Mouse (Mus musculus): ENCODE results near the gene Emc10.

The Emc10 gene

DNA sequence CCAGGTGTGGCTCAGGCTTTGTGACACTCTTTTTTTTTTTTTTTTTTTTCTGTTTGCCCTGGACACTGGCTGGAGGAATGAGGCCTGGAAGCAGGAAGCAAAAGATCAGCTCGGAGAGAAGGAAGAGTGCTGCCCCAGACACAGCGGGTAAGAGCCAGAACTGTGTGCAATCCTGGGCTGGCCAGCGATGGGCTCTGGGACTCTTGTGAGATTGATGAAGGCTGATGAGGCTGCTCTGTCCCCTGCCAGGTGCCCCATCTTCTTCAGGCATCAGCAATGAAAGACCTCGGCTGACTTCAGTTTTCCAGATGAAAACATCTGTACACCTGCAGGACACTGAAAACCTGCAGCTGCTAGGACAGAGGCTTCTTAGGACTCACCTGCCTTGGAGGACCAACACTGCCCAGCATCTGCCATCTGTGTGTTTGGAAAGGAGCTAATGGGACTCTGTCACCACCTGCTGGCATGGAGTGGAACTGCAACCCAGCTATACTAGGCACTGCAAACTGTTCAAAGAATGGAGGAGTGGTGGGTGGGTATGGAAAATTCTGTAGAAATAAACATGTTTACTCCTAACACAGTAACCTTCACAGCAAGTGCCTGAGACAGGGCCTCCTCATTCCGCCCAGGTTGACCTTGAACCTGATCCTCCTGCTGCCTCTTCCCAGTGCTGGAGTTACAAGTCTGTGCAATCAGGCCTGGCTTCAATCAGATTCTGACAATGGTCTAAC is 11.3 kb downstream of the Emc10 start:
- DNase-seq (ENCODE audit: low read depth) = peak; percentile 90

DNA sequence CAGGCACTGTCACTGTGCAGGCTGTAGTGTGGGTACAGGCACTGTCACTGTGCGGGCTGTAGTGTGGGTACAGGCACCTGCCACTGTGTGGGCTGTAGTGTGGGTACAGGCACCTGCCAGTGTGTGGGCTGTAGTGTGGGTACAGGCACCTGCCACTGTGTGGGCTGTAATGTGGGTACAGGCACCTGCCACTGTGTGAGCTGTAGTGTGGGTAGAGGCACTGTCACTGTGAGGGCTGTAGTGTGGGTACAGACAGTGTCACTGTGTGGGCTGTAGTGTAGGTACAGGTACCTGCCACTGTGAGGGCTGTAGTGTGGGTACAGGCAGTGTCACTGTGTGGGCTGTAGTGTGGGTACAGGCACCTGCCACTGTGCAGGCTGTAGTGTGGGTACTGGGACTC is 12.2 kb downstream of the Emc10 start:
- DNase-seq (ENCODE audit: low read depth) = no peak

DNA sequence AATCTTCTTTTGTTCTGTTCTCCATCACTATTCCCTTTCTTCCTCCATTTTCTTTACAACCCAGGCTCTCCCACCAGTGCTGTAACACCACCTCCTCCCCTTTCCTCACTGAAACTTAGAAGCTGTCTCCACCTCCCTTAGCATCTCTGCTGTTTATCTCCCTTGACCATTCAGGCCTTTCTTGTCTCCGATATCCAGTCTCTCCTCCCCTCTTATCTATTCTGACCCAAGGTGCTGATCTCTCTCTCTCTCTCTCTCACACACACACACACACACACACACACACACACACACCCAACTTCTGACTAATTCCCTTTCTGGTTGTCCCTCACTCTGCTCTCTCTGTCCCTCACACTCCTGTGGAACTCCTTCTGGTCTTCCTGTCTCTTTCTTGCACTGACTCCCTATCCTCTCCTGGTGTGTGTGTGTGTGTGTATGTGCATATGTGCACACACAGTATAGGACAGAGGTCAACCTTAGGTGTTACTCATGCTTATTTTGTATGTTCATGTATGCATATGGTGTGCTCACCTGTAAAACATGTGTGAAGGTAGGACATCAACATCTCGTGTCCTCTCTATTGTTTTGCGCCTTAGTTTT is 13.4 kb downstream of the Emc10 start:
- DNase-seq (ENCODE audit: low read depth) = no peak

DNA sequence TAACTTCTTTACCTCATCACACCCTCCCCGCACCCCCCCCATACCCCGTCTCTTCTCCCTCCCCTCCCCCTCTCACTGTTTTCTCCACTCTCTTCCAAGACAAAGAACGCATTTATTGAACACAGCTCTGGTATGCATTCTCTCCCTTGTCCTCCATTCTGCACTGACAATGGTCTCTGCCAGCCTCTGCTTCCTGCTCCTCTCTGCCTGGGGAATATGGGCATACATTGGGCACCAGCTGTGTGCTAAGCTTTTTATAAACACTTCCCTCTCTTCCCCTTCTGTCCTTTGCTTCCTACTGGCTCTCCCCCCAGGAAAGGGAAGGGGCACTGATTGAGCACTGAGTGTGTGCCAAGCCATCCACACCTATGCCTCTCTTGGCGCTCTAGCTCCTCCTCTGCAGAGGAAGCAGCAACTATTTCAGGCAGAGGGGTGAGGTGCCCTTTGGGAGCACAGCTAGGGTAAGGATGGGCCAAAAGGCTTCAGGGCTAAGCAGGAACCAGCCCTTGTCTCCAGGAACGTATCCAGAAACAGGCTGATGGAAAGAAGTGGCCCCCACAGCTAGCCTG is 21.2 kb downstream of the Emc10 start:
- DNase-seq (ENCODE audit: low read depth) = no peak

DNA sequence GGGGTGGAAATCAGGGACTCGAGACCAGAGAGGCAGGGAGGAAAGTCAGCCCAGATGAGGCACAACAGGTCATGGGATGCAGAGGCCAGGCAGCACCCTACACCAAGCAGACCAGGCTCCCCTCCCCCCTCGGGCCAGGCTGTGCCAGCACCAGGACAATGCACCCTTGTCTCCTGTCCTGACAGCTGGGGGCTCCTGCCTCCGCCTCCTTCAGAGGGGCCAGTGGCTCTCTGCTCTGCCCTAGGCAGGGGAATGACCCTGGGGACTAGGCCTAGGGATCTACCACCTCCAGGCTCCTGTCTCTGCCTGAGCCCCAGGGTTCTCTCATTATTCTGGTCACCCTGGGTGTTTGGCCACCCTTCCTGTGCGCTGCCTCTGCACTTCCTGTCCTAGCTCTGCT is 21.9 kb downstream of the Emc10 start:
- DNase-seq (ENCODE audit: low read depth) = no peak

DNA sequence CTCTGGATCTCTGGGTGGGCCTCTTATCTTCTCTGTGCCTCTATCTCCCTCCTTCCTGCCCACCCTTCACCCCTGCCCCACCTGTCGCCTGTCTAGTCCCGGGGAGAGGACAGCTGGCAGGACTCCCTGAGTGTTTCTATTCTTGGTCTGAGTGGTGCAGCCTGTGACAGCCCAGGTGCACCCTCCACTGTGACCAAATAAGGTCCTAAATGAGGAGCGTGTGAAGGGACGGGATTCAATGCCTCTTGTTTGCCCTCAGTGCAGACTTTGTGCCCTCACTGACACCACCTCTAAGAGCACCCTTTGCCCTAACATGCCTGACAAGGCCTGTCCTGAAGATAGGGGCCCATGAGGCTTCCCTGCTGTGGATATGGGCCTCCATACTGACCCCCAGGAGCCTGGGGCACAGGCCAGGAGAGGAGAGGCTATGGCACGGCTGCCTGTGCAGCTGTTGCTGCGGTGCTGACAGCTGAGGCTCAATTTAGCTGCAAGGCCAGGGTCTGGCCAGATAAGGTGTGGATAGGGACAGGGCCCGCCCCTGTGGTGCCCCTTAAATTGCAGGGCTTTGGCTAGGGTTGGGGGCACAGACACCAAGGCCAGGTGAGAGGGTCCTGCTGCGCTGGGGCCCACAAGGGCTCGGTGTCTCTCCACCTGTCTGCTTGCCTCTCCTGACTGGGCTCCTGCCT is 23.2 kb downstream of the Emc10 start:
- no peak for DNase-seq (ENCODE audit: low read depth)

DNA sequence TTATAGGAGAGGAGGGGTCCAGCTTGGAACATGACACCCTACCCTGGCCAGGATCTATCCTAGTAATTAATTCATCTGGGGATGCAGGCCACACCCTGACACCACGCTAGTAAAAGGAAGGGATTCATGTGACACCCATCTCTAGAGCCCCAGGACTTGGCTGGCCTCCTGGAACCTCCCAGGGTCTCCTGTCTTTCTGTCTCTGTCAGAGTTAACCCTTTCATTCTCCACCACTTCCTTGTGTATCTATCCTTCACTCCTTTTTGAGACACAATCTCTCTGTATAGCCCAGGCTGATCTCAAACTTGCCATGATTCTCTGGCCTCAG is 23.8 kb downstream of the Emc10 start:
- no peak for DNase-seq (ENCODE audit: low read depth)

DNA sequence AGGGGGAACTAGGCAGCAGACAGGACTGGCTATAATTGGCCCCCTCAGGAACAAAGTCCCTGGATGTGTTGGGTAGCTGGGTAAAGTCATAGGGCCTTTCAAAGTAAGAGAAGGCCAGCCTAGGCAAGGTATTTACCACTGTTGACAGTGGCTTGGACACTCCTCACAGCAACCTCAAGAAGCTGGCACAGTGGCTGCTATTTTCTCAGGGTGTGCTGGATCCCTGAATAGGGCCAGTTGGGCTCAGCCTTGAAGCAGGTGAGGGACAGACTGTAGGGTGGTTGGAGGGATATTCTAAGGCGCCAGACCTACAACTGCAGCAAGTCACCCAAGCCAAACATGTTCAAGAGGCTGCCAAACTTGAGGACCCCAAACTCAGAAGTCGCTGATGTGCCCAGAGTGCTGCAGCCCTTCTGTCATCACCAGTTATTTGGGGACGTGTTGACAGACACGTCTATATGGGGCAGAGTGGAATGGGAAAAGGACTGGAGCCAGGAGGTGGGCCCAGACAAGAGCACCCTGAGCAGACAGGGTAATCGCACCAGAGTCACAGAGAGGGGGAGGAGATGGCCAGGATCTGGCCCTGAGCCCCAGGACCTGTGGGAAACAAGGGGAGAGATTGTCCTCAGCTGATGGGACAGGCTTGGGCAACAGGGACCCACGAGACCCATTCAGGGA is 24.3 kb downstream of the Emc10 start:
- no peak for DNase-seq (ENCODE audit: low read depth)

DNA sequence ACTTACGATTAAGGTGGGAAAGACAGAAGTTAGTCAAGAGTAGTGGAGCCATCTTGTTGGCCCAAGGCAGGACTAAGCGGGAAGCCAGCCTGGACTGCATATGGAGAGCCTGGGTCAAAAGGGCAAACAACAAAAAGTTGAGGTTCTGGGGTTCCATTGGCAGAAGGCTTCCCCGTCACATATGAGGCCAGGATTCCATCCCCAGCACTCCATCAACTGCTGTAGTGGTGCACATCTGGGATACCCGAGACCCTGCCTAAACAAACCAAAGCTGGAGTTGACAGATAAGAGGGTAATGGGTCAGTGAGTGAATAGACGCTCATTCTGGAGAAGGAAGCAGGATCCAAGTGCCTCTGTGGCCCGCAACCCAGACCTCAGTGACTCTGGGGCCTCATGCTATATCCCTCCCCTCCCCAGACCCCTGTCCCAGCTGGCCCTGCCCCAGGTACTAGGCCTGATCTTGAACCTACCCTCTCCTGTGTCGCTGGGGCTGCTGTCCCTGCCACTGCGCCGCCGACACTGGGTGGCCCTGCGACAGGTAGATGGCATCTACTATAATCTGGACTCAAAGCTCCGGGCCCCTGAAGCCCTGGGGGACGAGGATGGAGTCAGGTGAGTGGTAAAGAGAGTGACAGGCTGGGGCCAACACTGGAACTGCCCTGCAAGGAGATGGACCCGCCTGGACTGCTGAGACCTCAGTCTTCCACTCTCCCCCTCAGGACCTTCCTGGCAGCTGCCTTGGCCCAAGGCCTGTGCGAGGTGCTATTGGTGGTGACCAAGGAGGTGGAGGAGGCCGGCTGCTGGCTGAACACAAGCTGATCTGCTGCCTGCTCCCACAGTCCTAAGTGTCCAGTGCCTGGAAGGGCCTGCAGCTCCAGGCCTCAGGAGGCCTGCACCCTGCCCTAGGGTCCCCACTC is 25.4 kb downstream of the Emc10 start:
- DNase-seq (ENCODE audit: low read depth) = no peak

DNA sequence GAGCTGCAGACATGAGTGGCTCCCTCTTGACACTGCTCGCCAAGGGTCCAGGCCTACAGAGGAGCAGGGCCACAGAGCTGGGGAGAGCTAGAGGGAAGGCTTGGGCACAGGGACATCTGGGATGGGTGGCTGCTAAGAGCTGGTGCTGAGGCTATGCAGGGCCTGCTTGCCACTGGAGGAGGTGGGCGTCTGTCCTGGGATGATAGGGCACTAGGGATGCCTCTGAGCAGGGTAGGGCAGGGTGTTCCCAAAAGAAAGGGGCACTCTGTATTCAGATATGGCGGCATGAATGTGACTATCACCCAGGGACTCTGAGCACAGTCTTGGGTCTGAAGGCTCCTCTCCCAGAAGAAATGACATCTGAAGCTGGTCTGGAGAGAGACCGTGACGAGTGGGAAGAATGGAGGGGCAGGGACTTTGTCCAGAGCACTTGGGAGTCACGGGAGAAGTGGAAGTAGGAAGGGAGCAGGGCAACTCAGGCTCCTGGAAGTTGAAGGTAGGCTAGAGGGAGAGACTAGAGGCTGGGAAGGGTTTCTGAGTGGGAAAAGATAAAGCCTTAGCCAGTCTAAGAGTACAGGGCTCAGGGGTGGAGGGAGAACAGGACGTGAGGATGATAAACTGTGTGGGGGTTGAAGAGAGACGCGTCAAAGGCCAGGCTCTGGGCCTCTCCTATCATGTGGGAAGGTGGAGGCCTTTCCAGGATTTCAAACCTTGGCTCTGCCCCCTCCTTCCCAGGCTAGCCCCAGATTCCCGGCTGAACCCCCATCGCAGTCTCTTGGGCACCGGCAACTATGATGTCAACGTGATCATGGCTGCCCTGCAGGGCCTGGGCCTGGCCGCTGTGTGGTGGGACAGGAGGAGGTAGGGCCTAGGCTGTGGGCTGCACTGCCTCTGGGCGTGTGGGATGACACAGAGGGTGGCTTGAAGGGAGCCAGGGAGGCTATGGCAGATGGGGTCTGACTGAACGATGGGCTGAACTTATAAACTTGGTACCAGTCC is 26.4 kb downstream of the Emc10 start:
- no peak for DNase-seq (ENCODE audit: low read depth)

DNA sequence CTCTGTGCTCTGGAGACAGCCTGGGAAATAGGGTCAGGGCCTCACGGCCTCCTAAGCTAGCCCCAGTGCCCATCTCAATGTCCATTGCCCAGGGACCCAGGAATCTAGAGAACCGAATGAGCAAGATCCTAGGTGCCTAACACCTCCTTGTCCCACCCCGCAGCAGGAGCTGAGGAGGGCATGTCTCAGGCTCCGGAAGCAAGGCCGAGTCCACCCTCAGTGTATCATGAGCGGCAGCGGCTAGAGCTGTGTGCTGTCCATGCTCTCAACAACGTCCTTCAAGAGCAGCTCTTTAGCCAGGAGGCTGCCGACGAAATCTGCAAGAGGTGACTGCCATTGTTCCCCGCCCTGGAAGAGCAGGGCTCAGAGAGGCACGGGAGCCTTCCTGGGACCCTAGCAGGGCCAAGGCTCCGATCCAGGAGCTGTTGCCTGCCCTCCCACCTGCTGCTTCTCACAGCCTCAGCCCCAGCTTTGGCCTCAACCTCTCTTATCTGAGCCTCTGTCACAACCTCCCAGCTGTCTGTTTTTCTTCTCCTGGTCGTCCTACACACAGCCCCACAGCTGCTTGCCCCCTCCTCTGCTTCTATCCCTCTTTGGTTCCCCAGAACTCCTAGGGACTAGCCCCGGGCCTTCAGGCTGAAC is 27.6 kb downstream of the Emc10 start:
- no peak for DNase-seq (ENCODE audit: low read depth)

DNA sequence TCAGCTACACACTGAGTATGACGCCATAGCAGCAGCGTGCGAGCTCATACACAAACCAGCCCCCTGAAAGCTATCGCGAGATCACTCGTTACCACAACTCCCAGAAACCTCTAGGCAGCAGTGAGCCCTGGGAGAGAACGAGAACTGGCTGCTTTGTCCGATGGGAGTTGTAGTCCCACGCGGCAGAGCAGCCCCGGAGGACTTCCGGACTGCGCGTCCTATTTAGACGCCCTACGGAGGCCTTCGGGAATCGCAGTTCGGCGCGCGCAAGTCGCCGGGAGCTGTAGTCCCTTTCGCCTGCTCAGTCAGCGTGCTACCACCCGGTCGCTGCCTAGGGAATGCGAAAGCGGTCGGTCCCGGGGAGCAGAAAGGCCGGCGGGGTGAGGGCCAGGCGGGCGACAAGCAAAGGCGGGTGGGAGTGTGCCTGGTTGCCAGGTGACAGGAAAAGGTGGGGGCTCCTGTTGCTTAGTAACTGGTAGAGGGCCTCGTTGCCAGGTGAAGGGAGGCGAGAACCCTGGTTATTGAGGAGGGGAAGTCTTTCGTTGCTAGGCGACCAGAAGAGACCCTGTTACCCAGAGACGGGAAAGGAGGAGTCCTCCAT is 28.4 kb downstream of the Emc10 start, which contains the start of gene Josd2:
Josd2 (plus strand) TSS at position 170 of the 601 bp plus-strand sequence.
- peak; percentile 96 for DNase-seq (ENCODE audit: low read depth)

DNA sequence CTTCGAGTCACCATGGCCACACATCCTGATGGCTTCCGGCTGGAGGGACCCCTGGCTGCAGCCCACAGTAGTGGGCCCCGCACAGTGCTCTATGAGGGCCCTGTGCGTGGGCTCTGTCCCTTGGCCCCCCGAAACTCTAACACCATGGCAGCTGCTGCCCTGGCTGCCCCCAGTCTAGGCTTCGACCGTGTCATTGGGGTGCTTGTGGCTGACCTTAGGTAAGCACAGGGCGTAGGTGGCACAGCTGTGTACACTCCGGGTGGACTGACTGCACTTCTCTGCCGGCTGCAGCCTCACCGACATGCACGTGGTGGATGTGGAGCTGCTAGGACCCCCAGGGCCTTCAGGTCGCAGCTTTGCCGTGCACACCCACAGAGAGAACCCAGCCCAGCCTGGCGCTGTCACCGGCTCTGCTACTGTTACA is 29.4 kb downstream of the Emc10 start:
- no peak for DNase-seq (ENCODE audit: low read depth)

DNA sequence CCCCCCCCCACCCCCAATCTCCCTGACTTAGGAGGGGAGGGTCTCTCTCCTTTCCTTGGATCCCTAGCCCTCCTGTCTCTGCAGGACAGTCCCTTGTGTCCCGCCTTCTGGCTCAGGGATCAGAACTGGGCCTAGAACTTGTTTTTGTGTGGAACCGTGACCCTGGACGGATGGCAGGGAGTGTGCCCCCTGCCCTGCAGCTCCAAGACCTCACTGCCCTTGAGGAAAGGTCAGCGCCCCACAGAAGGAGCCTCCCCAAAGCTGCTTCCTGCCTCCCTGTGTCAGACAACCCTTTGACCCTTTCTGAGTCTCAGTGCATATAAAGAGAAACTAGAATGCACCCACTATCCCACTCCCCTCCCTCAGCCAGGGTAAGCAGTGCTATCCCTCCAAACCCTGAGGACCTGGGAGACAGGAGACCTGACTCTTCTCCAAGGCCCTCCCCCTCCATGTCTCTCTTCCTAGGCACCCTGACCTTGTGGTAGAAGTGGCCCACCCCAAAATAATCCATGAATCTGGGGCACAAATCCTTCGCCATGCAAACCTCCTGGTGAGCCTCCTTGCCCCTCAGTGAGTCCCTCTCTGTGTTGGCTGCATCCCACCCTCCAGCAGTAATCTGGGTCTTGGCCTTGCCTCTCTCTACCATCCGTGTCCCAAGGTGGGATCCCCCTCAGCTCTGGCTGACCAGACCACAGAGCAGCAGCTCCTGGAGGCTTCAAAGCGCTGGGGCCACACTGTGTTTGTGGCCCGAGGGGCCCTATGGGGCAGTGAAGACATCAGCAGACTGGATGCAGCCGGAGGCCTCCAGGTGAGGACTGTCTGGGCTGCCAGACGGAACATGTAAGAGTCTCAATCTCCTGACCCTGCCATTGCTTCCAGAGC is 30.1 kb downstream of the Emc10 start:
- DNase-seq (ENCODE audit: low read depth) = no peak

DNA sequence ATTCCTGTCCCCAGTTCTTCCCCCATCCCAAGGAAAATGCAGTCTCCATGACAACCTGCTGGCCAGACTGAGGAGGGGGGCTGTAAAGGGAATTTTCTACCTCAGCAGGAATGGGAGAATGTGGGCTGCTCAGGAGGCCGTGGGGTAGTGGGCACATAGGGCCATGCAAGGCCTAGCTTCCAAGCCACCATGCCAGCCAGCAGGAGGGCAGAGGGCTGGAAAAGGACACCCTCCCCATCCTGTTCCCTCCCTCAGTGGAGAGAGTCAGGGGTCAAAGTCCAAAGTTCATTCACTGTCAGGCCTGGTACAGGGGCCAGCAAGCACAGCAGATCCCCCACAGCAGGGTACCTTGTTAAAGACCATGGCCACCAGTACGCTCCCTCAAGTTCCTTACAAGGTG is 31.2 kb downstream of the Emc10 start, which contains the start of gene Aspdh:
Aspdh (plus strand) TSS at position 281 of the 400 bp plus-strand sequence.
- DNase-seq (ENCODE audit: low read depth) = no peak

DNA sequence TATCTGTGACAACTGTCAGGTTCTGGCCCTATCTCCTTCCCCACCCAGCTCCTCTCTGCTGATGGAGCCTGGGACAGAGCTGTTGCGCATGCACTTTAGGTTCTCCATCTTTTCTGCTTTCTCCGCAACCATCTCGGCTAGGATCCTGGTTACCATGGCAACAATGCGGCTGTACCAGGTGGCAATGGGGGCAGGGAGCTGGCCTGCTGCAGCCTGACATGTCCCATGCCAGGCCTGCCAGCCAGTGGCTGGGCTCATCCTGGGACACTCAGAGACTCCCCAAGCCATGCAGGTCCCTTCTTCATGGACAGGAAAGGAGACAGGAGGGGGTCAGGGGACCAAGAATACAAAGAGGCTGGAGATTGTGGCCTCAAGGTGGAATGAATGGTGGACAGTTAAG is 31.8 kb downstream of the Emc10 start:
- no peak for DNase-seq (ENCODE audit: low read depth)

DNA sequence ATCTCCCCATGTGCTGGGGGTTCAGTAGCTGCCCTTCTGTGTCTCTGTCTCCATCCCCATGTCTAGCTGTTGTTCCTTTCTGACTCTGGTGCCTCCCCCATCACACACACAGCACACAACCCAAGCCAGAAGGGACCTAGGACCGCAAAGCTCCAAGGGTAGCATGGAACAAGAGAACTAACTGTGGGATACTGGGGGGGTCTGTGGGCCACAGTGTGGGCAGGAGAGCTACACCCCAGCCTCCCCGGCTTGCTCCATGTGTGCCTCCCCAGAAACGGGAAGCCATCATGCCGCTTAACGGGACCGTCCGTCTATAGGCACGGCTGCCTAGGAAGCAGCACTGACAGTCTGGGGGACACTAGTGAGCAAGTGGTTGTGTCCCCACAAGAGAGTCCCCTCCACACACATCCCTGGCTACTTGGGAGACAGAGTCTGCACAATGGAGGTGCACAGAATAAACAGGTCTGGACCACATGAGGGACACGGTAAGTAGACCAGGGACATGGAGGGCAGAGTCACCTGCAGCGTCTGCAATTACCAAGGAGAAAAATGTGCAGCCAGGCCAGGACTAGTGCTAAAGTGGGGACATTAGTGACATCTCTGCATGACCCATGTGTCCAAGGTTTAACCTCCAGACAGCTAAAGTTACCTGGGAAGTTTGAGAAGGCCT is 32.6 kb downstream of the Emc10 start:
- DNase-seq (ENCODE audit: low read depth) = no peak

DNA sequence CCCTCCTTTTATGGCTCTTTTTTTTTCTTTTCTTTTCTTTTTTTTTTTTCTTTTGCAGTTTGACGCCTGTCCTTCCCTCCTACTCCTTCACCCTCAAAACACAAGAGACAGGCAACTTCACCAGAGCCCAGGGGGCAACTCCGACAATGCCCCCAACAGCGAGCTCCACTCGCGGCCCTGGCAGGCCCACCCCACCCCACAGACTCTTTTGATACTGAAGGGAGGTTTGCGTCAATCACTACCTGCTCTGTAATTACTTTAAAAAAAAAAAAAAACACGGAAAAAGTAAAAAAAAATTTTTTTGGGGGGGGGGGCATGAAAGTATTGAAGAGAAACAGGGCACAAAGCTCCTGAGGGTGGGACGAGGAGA is 33.3 kb downstream of the Emc10 start:
- no peak for DNase-seq (ENCODE audit: low read depth)
